Mouse (Mus musculus) embryonic fibroblast, embryonic 13.5 days (primary cell): ENCODE data around the gene Coasy. TPM values are rescaled to one million over a fixed set of nuclear protein-coding genes. Genes with fewer than 3 reads are reported as not detected.

Source experiments
- H3K27ac ChIP-seq: 2 replicates; pipeline ENCODE4 v1.5.1; 2012; ENCODE audit warnings: low read length, control low read depth, inconsistent platforms; ENCODE audit not compliant: insufficient read depth
- H3K4me1 ChIP-seq: 2 replicates; pipeline ENCODE4 v1.6.1; 2011; ENCODE audit warnings: low read length; ENCODE audit not compliant: control insufficient read depth, insufficient read depth
- H3K4me3 ChIP-seq: 2 replicates; pipeline ENCODE4 v1.5.1; 2011; ENCODE audit warnings: mild to moderate bottlenecking, control low read depth, low read length; ENCODE audit not compliant: insufficient read depth
- CTCF ChIP-seq: IDR thresholded peaks from 2 replicates; pipeline ENCODE4 v1.5.1; 2011; ENCODE audit warnings: mild to moderate bottlenecking, control low read depth, low read length, moderate library complexity, borderline replicate concordance; ENCODE audit not compliant: insufficient read depth
- POLR2A ChIP-seq: IDR thresholded peaks from 2 replicates; pipeline ENCODE4 v1.6.1; 2011; ENCODE audit warnings: low read depth, mild to moderate bottlenecking, control low read depth, low read length, moderate library complexity
- polyA plus RNA-seq: library from polyadenylated mRNA; stranded (reverse); fragments of >200 nt; gene quantifications from 2 replicates; pipeline ENCODE4 v1.2.4, GENCODE M21; 2011; ENCODE audit warnings: low read depth; ENCODE audit not compliant: missing spikeins, insufficient read length

Coasy gene
- 14.9 and 15.0 TPM in 2 replicates for polyA plus RNA-seq

GRCm38 (mm10) chr11:101082208-101083082 is at the start of gene Coasy:
TSS of gene Coasy (plus strand) at chr11:101082565.
- Histone ChIP-seq H3K4me3 (peak within 1 kb of the TSS; percentile 85), H3K27ac (peak within 1 kb of the TSS; percentile 85), H3K4me1 (peaks cover 9% of the 10 kb centered on the region; the same call in 1 of the 2 replicates)
- peak; percentile 90 for TF ChIP-seq POLR2A
- TF ChIP-seq CTCF = no peak

GRCm38 (mm10) chr11:101033856-101034500 is 48.4 kb upstream of the Coasy start:
- Histone ChIP-seq H3K4me1 (peaks cover 11% of the 10 kb centered on the region), H3K27ac (no peak overlapping the region), H3K4me3 (no peak overlapping the region)
- TF ChIP-seq POLR2A (no peak), CTCF (no peak)

GRCm38 (mm10) chr11:101034614-101035327 is 47.6 kb upstream of the Coasy start:
- Histone ChIP-seq H3K4me3 (no peak overlapping the region), H3K4me1 (peaks cover 11% of the 10 kb centered on the region), H3K27ac (no peak overlapping the region)
- TF ChIP-seq CTCF (no peak), POLR2A (no peak)

GRCm38 (mm10) chr11:101035328-101035695 is 47.1 kb upstream of the Coasy start:
- no peak for TF ChIP-seq CTCF
- no peak for TF ChIP-seq POLR2A

GRCm38 (mm10) chr11:101037795-101038194 is 44.6 kb upstream of the Coasy start:
- no peak for TF ChIP-seq POLR2A
- TF ChIP-seq CTCF = no peak
- Histone ChIP-seq H3K4me3 (no peak overlapping the region), H3K27ac (no peak overlapping the region), H3K4me1 (no peaks in the 10 kb centered on the region)

More at GRCm38 (mm10) chr11:101035328-101035695, 47.1 kb upstream of the Coasy start:
- Histone ChIP-seq H3K27ac (no peak overlapping the region), H3K4me3 (no peak overlapping the region), H3K4me1 (peaks cover 7% of the 10 kb centered on the region)

GRCm38 (mm10) chr11:101045826-101046225 is 36.5 kb upstream of the Coasy start:
- Histone ChIP-seq H3K4me1 (no peaks in the 10 kb centered on the region), H3K4me3 (no peak overlapping the region), H3K27ac (no peak overlapping the region)
- TF ChIP-seq POLR2A (no peak), CTCF (no peak)

GRCm38 (mm10) chr11:101046440-101046839 is 35.9 kb upstream of the Coasy start:
- H3K4me3 ChIP-seq = no peak overlapping the region
- no peaks in the 10 kb centered on the region for H3K4me1 ChIP-seq
- TF ChIP-seq POLR2A (no peak), CTCF (no peak)
- H3K27ac ChIP-seq = no peak overlapping the region

GRCm38 (mm10) chr11:101047502-101047901 is 34.9 kb upstream of the Coasy start:
- H3K4me3 ChIP-seq = no peak overlapping the region
- no peaks in the 10 kb centered on the region for H3K4me1 ChIP-seq
- TF ChIP-seq POLR2A (no peak), CTCF (no peak)
- no peak overlapping the region for H3K27ac ChIP-seq

GRCm38 (mm10) chr11:101050359-101050758 is 32.0 kb upstream of the Coasy start:
- no peak for TF ChIP-seq POLR2A
- no peak for TF ChIP-seq CTCF
- Histone ChIP-seq H3K4me1 (no peaks in the 10 kb centered on the region), H3K4me3 (no peak overlapping the region), H3K27ac (no peak overlapping the region)
